8 mouse cellular contexts compared by ENCODE assay signal in the genomic region with DNA sequence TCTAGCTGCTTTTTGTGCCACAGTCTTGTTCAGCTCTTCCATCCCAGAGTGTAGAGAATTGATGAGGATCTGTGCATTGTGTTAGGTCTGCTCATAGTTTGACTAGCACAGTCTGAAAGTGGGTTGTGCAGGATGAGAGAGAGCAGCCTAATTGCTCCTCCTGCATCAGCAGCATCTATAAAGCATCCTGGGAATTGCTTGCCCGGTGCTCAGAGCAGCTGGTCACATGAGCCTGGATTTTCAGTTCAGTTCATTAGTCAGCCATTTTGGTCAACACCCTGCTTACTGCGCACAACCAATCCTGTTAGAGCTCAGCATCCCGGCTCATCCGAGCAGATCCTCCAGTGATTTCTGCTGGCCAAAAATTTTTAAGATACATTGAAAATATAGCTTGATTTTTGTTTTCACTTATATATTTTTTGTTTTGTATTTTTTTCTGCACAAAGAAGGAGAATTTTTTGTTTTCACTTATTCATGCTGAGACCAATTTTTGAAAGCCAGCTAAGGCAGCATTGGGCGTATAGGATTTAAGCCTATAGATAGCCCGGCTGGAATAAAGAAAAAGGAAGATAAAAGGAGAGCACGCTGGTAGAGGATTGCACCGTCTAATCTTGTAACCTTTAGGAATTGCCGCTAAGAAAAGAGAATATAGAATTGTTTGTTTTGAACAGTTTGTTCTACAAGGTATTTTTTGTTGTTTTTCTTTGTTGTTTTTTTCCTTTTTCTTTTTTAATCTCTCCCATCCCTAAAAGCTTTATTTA. TPM values are rescaled to one million over a fixed set of nuclear protein-coding genes. Genes with fewer than 3 reads are reported as not detected.
DNase-seq lines count a peak whose midpoint lies in the region; ATAC-seq and TF ChIP-seq lines count a peak whose summit lies in the region.
"Had no signal": no experiment of that assay in that cellular context is flagged by ENCODE, and none has a peak within 500 bp of the region (broad histone marks: within the 10 kb centered on the region; RNA-seq: fewer than 3 reads in every experiment).

No protein-coding gene starts in this region.

- no peaks in the 10 kb centered on the region for H3K36me3 ChIP-seq in kidney, postnatal 0 days (ENCODE audit: insufficient read depth, low read length)
- no peaks in the 10 kb centered on the region for H3K36me3 ChIP-seq in limb, embryonic 12.5 days

- peak; percentile 66 for ATAC-seq in kidney, postnatal 0 days (replicated peaks; ENCODE audit: low FRiP score, low read depth)
- ATAC-seq in limb, embryonic 12.5 days (ENCODE audit: insufficient number of reproducible peaks, insufficient read depth, low FRiP score, low TSS enrichment, low read depth): peak; percentile 64; the same call in 1 of the 2 replicates

- DNase-seq in brain, embryonic 14.5 days (ENCODE audit: low read depth): peak; percentile 99
- peak; percentile 83 to 90 for DNase-seq in cerebellum, postnatal 36 days
- DNase-seq in frontal cortex, postnatal 36 days (ENCODE audit: low spot score in 2 of 2): peak; percentile 87 to 94
- DNase-seq in kidney, postnatal 0 days (ENCODE audit: low spot score): peak; percentile 83
- peak; percentile 91 to 95 for DNase-seq in right cerebral cortex, postnatal 36 days (ENCODE audit: low spot score in 2 of 2)
- no peak for DNase-seq in lung, adult 2 months

- TF ChIP-seq CTCF in brain, embryonic 14.5 days (IDR thresholded peaks at IDR 0.05; ENCODE audit: borderline replicate concordance, extremely low read depth, insufficient read depth, insufficient read length): no peak
- TF ChIP-seq CTCF in kidney, postnatal 0 days (IDR thresholded peaks at IDR 0.05; ENCODE audit: low read depth): no peak
- no peak for TF ChIP-seq CTCF in lung, adult 2 months (IDR thresholded peaks at IDR 0.05; ENCODE audit: insufficient read depth, low read length)

- H3K9ac ChIP-seq in kidney, postnatal 0 days (ENCODE audit: low read depth, low read length): no peak overlapping the region
- H3K9ac ChIP-seq in limb, embryonic 12.5 days (replicated peaks): no peak overlapping the region

- peak overlapping the region; percentile 41; the same call in 1 of the 2 replicates for H3K4me2 ChIP-seq in kidney, postnatal 0 days (ENCODE audit: low read length)
- 0 out of 2 replicates have a peak overlapping the region, but pooled peaks have one; percentile 24 for H3K4me2 ChIP-seq in limb, embryonic 12.5 days

- WGBS in kidney, postnatal 0 days: 67% methylated on average over 9 of the region's 9 CpGs
- 69% methylated on average over 9 of the region's 9 CpGs for WGBS in limb, embryonic 12.5 days
- 80% methylated on average over 9 of the region's 9 CpGs for WGBS in lung, adult 2 months

- H3K4me3 ChIP-seq in kidney, postnatal 0 days (replicated peaks; ENCODE audit: low read depth, low read length): 0 out of 2 replicates have a peak overlapping the region, but pooled peaks have one; percentile 4
- H3K4me3 ChIP-seq in limb, embryonic 12.5 days (replicated peaks): no peak overlapping the region
- no peak overlapping the region for H3K4me3 ChIP-seq in lung, adult 2 months (replicated peaks; ENCODE audit: extremely low read depth, low read depth, low read length)
- H3K4me3 ChIP-seq: myocyte had no signal

- no peaks in the 10 kb centered on the region for H3K9me3 ChIP-seq in kidney, postnatal 0 days (replicated peaks; ENCODE audit: low read length)
- H3K9me3 ChIP-seq in limb, embryonic 12.5 days: no peaks in the 10 kb centered on the region

- H3K27me3 ChIP-seq in kidney, postnatal 0 days (ENCODE audit: insufficient read depth, low read length): no peaks in the 10 kb centered on the region
- no peaks in the 10 kb centered on the region for H3K27me3 ChIP-seq in limb, embryonic 12.5 days

- H3K4me1 ChIP-seq in kidney, postnatal 0 days (replicated peaks; ENCODE audit: insufficient read depth, low read length): peaks cover 18% of the 10 kb centered on the region
- peaks cover 37% of the 10 kb centered on the region for H3K4me1 ChIP-seq in limb, embryonic 12.5 days (replicated peaks)
- peaks cover 12% of the 10 kb centered on the region for H3K4me1 ChIP-seq in lung, adult 2 months (ENCODE audit: control insufficient read depth, insufficient read depth, low read length)

- TF ChIP-seq POLR2A in brain, embryonic 14.5 days (IDR thresholded peaks at IDR 0.05; ENCODE audit: borderline replicate concordance, extremely low read depth, insufficient read depth, insufficient read length, poor library complexity, severe bottlenecking): peak; percentile 62; the same call in 1 of the 2 replicates
- TF ChIP-seq POLR2A in lung, adult 2 months (IDR thresholded peaks at IDR 0.05; ENCODE audit: borderline replicate concordance, extremely low read depth, low read depth, low read length): no peak

- no peak overlapping the region for H3K27ac ChIP-seq in kidney, postnatal 0 days
- 0 out of 2 replicates have a peak overlapping the region, but pooled peaks have one; percentile 9 for H3K27ac ChIP-seq in limb, embryonic 12.5 days

RNA-seq across cellular contexts. Expression of a gene that starts 18.6 kb away (rescaled TPM):
- polyA plus RNA-seq in brain, embryonic 14.5 days (2012; rRNA removed): 121 and 180 TPM in 2 replicates
- 17.9 and 18.8 TPM in 2 replicates for polyA plus RNA-seq in kidney, postnatal 0 days (2015; fragmentation: Nextera tagmentation; extraction: Ambion mirVana)
- polyA plus RNA-seq in limb, embryonic 12.5 days (2016; fragmentation: Nextera tagmentation; extraction: Ambion mirVana): 13.8 TPM in 2 replicates
- 4.1 and 4.6 TPM in 2 replicates for polyA plus RNA-seq in lung, adult 2 months (2012; rRNA removed)

RNA-seq across cellular contexts. Expression of a gene that starts 29.2 kb away (rescaled TPM):
- polyA plus RNA-seq in brain, embryonic 14.5 days (2012; rRNA removed): 24.4 and 31.7 TPM in 2 replicates
- polyA plus RNA-seq in kidney, postnatal 0 days (2015; fragmentation: Nextera tagmentation; extraction: Ambion mirVana): 53.4 and 58.9 TPM in 2 replicates
- 71.1 and 81.0 TPM in 2 replicates for polyA plus RNA-seq in limb, embryonic 12.5 days (2016; fragmentation: Nextera tagmentation; extraction: Ambion mirVana)
- 9.0 and 10.1 TPM in 2 replicates for polyA plus RNA-seq in lung, adult 2 months (2012; rRNA removed)

RNA-seq across cellular contexts. Expression of a gene that starts 55.8 kb away (rescaled TPM):
- 0.96 and 1.1 TPM in 2 replicates for polyA plus RNA-seq in brain, embryonic 14.5 days (2012; rRNA removed)
- 0.13 and 0.19 TPM in 2 replicates for polyA plus RNA-seq in kidney, postnatal 0 days (2015; fragmentation: Nextera tagmentation; extraction: Ambion mirVana)
- not detected in 2 replicates for polyA plus RNA-seq in limb, embryonic 12.5 days (2016; fragmentation: Nextera tagmentation; extraction: Ambion mirVana)
- 7.7 and 20.2 TPM in 2 replicates for polyA plus RNA-seq in lung, adult 2 months (2012; rRNA removed)
